Mouse (Mus musculus) cortical plate, adult 2 months (tissue): ENCODE measurements at regions not wholly inside any gene's neighbourhood (a gene's known extent, or its start where the extent isn't known, plus 50 kb on each side); places are given as distances from the start of the nearest gene placed in this dataset.

Experiments used
- H3K27ac ChIP-seq: fragments of 200-500 bp; 2 replicates; pipeline ENCODE4 v1.5.1; 2012; ENCODE audit warnings: low read length, control low read depth, inconsistent platforms; ENCODE audit not compliant: insufficient read depth
- H3K4me1 ChIP-seq: fragments of 200-500 bp; 2 replicates; pipeline ENCODE4 v1.6.1; 2011; ENCODE audit warnings: low read length; ENCODE audit not compliant: control insufficient read depth, insufficient read depth
- H3K4me3 ChIP-seq: fragments of 200-500 bp; 2 replicates; pipeline ENCODE4 v1.5.1; 2011; ENCODE audit warnings: mild to moderate bottlenecking, low read length, control low read depth; ENCODE audit not compliant: insufficient read depth
- CTCF ChIP-seq: fragments of 200-500 bp; IDR thresholded peaks from 2 replicates; pipeline ENCODE4 v1.5.1; 2011; ENCODE audit warnings: mild to moderate bottlenecking, control low read depth, low read length; ENCODE audit not compliant: insufficient read depth; ENCODE audit errors: extremely low read depth
- POLR2A ChIP-seq: fragments of 200-500 bp; IDR thresholded peaks from 2 replicates; pipeline ENCODE4 v1.6.1; 2011; ENCODE audit warnings: mild to moderate bottlenecking, low read length, control low read depth; ENCODE audit not compliant: insufficient read depth; ENCODE audit errors: extremely low read depth

DNA sequence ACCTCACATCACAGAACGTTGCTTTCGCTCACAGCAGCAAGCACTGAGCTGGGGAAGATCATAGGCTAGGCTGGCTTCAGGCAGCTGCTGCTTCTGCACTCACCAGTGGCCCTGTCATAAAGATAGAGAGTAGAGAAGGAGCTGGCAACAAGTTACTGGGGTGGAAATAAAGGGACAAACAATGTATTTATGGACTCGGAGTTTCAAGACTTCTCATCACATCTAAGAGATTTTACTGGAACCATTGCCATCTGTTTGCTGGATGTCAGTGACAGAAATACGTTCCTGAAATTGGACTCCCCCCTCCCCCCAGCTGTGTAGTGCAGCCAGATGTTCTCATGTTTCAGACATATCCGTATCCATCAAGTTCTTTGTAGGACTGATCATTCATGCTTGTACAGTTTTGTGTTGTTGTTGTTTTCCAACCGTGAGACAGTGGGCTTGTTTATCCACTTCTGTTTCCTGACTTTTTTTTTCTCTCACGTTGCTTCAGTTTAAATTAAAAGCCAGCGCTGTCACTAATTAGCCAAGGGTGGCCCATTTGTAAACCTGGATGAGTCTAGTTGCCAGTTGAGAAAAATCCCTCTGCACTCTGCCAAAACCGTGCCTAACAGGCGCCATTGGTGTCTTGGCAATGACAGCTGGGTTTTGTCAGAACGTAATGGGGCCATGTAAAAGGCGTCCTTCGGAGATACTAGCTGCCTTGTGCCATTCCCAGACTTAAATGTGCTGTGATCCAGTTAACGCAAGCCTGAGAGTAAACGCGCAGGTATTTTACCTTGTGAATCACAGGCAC is 496.0 kb upstream of the Id4 start:
- no peaks in the 10 kb centered on the region for H3K4me1 ChIP-seq
- TF ChIP-seq CTCF (no peak), POLR2A (no peak)
- H3K4me3 ChIP-seq, result no peak overlapping the region
- H3K27ac ChIP-seq, result no peak overlapping the region

DNA sequence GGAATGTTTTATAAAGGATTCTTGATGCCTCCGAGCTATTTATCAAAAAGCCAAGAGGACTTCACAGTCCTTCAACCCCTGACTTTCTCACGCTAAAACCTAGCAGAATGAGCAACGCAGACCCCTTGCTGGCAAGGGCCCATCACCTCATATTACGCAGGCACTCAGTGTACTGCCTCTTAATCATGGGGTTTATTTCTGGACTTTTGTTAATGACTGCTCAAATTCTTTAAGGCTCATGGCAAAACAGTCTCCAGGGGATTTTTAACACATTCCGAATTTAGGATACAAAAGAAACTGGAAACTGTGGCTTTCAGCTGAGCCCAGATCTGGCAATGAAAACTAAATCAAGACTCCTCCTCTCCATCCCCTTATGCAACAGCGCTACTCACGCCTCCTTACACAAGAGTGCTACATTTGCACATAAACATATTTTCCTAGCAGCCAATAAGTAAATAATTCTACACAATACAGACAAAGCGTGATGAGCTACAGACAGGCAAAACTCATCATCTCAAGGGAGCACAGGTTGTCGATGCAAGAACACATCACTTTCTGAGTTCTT is 492.0 kb upstream of the Id4 start:
- no peak overlapping the region for H3K4me3 ChIP-seq
- no peaks in the 10 kb centered on the region for H3K4me1 ChIP-seq
- H3K27ac ChIP-seq, result no peak overlapping the region
- TF ChIP-seq CTCF, result no peak
- TF ChIP-seq POLR2A, result no peak

DNA sequence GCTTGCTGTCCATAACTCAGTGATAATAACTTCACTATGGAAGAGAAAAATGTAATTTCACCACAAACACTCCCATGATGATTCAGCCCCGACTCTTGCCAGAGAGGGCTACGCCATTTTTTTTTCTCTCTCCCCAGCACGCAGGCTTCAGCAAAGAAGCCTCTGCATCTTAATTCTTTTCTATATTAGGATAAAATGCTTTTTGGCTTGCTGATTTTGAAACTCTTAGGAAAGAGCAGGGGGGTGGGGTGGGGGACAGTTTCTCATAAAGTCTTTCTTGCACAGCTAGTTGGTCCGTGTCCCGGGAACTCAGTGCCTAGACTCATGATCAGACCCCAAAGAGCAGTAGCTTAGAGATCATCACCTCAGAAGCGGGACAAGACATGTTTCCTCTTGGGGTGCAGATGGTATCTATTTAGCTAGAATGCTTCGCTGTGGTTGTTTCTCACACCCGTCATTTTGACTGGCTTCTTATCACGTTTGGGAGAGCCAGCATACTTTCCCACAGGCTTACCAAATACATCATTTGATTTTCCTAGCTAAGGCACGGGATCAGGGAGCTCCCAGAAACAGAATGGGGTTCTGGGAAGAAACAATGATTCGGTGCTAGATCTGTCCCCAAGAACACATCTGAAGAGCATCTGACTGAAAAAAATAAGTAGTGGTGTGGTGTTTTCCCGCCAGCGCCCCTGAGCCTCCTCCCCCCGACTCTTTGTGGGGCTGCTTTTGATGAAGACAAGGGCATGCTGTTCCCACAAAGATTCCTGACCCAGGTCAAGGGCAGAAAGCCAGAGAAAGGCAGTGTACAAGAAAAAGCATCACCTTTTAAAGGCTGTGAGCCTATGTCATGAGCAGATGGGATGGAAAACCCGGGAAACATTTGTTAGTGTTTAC is 483.6 kb upstream of the Id4 start:
- no peak overlapping the region for H3K4me3 ChIP-seq
- TF ChIP-seq POLR2A (no peak), CTCF (no peak)
- peaks cover 2% of the 10 kb centered on the region; the same call in 1 of the 2 replicates for H3K4me1 ChIP-seq
- no peak overlapping the region for H3K27ac ChIP-seq

DNA sequence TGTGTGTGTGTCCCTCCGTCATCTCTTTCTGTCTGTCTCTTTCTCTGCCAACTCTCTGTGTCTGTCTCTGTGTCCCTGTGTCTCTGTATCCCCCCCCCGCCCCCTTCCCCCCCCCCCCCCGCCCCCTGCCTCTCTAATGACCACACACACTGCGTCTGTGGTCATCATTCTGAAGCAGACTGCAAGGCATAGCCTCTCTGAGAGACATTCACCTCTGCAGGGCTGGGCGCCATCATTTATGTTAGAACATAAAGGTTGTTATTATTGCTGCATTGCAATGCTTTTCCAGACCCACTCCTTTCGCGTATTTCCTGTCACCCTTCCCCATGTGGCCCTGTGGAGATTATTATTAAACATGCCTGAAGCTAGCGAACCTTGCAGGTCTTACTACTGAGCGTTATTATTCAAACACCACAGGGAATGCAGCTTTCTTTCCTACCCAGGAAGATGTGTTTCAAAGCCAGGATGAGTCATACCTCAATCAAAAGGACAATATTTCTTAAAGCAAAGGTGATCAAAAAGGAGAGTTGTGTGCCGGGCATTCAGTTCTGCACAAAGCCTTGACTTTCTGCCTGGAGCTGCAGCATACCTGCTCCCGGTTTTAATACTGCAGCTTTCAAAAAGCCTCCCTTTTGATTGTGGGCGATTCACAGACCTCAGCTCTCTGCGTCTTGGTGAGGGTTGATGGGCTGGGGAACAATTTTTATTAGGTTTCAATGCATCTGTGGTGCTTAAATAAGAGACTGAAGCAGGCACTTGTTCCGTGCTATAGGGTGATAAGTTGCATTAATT is 482.6 kb upstream of the Id4 start:
- peaks cover 2% of the 10 kb centered on the region; the same call in 1 of the 2 replicates for H3K4me1 ChIP-seq
- no peak overlapping the region for H3K27ac ChIP-seq
- TF ChIP-seq CTCF (no peak), POLR2A (no peak)
- no peak overlapping the region for H3K4me3 ChIP-seq

DNA sequence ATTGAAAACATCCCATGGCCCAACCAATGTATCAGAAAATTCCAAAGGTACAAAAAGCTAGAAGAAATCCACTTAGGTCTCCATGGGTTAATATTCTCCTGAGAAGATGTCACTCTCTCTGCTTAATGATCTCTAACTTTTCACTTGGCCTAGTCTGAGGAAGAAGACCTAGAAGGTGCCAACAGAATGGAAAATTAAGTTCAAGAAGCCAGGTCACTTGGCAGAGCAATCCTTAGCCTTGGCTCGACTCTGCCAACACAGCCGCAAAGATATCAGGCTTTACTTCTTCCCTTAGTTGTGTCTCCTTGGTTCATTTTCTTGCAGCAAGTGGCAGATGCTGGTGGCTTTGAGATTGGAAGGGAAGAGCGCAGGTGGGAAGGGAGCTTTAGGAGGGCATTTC is 476.6 kb upstream of the Id4 start:
- Histone ChIP-seq H3K4me1 (no peaks in the 10 kb centered on the region), H3K27ac (no peak overlapping the region), H3K4me3 (no peak overlapping the region)
- TF ChIP-seq POLR2A (no peak), CTCF (no peak)

DNA sequence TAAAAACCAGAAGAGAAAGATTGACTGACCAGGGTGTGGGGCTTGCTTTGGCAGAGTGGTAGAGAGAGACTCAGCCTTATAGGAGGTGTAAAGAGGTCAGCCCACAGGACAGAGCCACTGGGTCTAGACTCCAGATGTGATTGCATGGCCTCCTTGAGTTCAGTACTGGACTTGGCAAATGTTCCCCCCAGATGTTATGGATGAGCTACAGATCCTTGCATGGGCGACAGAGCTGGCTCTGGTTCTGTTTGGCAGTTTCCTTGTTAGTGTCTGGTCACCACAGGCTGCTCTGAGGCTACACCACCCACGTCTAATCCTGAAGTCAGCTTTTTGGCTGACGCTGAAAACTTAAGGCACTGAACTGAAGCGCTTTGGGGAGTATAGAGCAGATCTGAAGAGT is 463.2 kb upstream of the Id4 start:
- no peak overlapping the region for H3K4me3 ChIP-seq
- H3K4me1 ChIP-seq, result no peaks in the 10 kb centered on the region
- TF ChIP-seq CTCF (no peak), POLR2A (no peak)
- H3K27ac ChIP-seq, result no peak overlapping the region

DNA sequence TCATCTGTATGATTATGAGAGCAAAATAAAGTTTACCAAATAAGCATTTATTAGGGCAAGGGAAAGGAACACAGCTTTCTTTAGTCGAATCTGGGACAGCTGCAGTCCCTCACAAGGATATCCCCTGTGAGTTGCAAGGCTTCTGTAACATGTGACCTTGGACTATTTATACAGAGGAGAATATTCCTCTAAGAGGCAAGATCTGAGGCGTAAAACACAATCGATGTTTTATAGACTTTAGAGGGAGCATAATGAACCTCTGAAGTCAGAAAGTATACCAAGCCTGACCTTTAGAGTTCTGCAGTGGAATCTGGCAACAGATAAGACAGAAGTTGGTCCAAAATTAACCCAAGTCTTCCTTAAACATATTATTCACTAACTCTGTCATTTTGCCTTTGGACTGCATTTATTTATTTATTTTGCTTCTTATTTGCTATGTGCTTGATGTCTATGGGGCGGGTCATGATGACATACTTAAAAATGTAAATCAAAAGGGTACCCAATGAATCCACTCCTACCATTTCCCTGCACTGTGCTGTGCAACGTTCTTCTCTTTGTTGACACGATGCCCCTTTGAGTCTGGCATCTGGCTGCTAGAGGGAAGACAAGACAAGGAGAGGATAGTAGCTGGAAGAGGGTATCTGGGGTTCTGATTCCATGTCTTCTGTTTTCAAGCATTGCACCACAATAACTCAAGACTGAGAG is 449.2 kb upstream of the Id4 start:
- TF ChIP-seq POLR2A (no peak), CTCF (no peak)
- Histone ChIP-seq H3K4me1 (no peaks in the 10 kb centered on the region), H3K4me3 (no peak overlapping the region), H3K27ac (no peak overlapping the region)

DNA sequence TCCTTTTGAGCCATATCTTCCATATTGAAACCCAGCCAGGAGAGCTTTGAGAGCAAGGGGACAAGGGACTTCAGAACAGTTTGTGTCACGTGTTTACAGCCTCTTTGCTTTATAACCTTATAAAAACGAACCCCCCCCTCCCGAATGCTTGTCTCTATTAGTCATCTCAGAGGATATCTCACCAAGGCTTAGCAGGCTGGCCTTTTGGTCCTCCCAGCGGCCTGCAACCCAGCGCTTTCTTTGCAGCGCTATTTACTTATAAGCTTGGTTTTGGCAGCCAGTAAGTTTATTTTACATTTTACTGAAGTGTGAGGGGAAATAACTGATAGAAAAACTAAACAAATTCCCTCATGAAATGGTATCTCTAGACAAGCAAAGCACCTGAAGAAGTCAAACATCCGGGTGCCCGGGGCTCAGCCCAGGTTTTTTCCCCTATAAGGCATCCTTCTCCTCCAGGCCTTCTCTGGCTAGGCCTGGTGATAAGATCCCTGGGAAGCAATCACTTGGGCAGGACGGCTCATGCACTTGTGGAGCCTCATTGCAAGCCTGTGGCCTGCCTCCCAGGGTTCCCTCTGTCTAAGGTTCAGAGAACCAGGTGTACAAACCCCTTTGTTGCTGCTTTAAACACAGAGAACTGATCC is 442.0 kb upstream of the Id4 start:
- no peak overlapping the region for H3K27ac ChIP-seq
- no peaks in the 10 kb centered on the region for H3K4me1 ChIP-seq
- TF ChIP-seq POLR2A, result no peak
- no peak for TF ChIP-seq CTCF
- H3K4me3 ChIP-seq, result no peak overlapping the region

DNA sequence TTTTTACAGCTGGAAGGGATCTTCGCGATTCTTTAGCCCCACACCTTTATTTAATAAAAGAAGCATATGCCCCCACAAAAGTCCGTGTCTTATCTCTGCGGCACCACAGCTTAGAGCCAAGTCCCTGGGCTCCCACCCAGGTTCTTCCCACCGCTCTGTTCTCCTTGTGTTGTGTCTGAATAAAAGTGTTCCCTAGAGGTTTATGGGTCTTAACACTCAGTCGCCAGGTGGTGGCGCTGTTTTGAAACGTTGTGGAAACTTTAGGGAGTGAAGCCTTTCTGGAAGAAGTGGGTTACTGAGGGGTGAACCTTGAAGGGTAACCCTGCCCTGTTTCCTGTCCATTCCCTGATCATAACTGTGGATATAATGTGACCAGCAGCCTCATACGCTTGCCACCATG is 424.5 kb upstream of the Id4 start:
- TF ChIP-seq POLR2A (no peak), CTCF (peak; percentile 34; the same call in 1 of the 2 replicates)
- no peak overlapping the region for H3K4me3 ChIP-seq
- H3K27ac ChIP-seq, result no peak overlapping the region
- no peaks in the 10 kb centered on the region for H3K4me1 ChIP-seq
